Mouse (Mus musculus) CD8-positive naive resting alpha-beta T cell, adult 2 months (primary cell): ENCODE results near the gene Fam205a2.
"Not testable (repeated sequence)": the region's sequence is repeated elsewhere in the genome, so short reads cannot be mapped to it uniquely, and the experiment has no call there.

Experiments
- DNase-seq, 2 experiments: peaks; one replicate each; pipeline ENCODE4 v3.0.0; 2022; ENCODE audit warnings: low read depth in 2 of 2, low spot score in 2 of 2

Fam205a2 gene

GRCm38 (mm10) chr4:42528075-42528474 is at the start of gene Fam205a2:
TSS of gene Fam205a2 (minus strand) at chr4:42528175.
- not testable (repeated sequence) for DNase-seq
